Mouse (Mus musculus): ENCODE data around the gene Rnf144b. TPM values are rescaled to one million over a fixed set of nuclear protein-coding genes. Genes with fewer than 3 reads are reported as not detected.
A peak's percentile ranks its signal among the peaks of the same experiment; 100 is the strongest.

The Rnf144b gene
- polyA plus RNA-seq, 1 experiment = 0.87 TPM

DNA sequence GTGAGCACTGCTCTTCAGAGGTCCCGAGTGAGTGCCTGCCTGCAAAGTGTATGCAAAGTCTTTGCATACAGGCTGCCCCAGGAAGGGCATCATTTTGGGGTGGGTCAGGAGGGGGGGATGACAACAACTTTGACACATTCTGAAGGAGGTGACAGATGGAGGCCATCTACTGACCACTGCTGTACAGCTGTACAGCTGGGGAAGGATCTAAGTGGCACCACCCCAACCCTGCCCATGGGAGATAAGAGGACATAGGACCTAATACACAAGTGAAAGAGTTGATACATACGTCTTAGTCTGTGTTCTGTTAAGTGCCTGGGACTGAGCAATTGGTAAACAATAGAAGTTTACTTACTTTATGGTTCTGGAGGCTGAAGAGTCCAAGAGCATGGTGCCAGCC, 13.2 kb upstream of the Rnf144b start:
- no peak for TF ChIP-seq GATA1 (IDR thresholded peaks at IDR 0.05; ENCODE audit: low read length)

- TF ChIP-seq GATA1 (IDR thresholded peaks at IDR 0.05; ENCODE audit: low read length) = peak; percentile 33
These were observed 11.3 kb upstream of the Rnf144b start for GRCm38 (mm10) chr13:47111185-47111584.

- TF ChIP-seq GATA1 (IDR thresholded peaks at IDR 0.05; ENCODE audit: low read length) = no peak
These were observed 10.4 kb upstream of the Rnf144b start for GRCm38 (mm10) chr13:47112056-47112455.

DNA sequence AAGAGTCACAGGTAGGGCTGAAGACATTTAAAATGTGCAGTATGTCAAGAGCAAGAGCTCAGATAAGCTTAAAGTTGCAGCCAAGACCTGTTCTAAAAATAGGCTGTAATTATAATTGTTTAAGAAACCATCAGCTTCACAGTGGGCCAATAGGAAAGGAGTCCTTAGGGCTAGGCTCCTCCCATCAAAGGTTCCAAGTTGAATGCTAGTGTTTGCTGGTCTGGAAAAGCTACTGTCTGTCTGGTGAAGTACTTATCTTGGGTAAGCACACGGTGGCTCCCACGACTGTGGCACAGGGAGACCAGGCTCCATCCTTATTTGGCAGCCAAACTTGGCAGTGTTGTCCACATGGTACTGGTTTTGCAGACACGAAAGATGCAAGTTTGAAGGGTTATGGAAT, 9.5 kb upstream of the Rnf144b start:
- no peak for TF ChIP-seq GATA1 (IDR thresholded peaks at IDR 0.05; ENCODE audit: low read length)

GRCm38 (mm10) chr13:47116000-47116399, 6.5 kb upstream of the Rnf144b start:
- peak; percentile 64 for TF ChIP-seq GATA1 (IDR thresholded peaks at IDR 0.05; ENCODE audit: low read length)

DNA sequence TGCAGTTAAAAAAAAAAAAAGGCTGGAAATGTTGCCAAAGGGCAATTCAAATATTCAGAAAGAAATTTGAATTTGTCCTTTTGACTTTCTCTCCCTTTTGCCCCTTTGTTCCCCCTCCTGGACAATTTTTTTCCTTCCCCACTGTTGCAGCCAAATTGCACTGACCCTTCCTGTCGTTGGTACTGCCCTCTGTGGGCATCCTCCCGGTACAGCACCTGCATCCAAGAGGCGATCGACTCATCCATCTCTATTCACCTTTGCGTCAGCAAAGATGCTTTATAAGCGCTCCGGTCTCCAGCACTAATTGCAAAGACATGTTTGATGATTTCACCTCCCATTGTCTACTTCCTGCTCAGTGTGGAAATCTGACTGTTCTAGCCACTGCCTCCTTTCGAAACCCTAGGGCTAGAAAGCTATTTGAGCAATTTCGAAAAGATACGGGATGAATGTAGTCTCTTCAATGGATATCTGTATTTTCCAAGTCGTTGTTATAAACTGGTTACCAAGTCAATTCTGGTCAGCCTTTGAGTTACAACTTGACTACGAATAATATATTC, 1.0 kb upstream of the Rnf144b start:
- TF ChIP-seq GATA1 (IDR thresholded peaks at IDR 0.05; ENCODE audit: low read length) = no peak

DNA sequence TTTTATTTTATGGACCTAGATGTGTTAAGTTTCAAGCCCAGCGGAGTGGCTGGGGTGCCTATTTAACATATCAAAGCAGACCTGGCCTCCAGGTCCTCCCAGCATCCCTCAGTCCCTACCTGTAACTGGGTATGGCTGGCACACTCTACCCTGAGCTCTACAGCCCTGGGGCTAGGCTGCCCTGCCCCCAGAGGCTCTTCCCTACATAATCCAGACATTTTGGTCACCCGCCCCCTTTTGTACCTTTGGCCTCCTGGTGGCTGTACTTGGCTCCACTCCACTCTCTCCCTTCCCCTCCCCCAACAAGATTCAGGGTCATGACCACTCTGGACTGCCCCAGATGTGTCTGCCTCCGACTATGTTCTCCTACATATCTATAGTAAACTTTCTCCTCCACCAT, 2.0 kb downstream of the Rnf144b start:
- no peak for TF ChIP-seq GATA1 (IDR thresholded peaks at IDR 0.05; ENCODE audit: low read length)

DNA sequence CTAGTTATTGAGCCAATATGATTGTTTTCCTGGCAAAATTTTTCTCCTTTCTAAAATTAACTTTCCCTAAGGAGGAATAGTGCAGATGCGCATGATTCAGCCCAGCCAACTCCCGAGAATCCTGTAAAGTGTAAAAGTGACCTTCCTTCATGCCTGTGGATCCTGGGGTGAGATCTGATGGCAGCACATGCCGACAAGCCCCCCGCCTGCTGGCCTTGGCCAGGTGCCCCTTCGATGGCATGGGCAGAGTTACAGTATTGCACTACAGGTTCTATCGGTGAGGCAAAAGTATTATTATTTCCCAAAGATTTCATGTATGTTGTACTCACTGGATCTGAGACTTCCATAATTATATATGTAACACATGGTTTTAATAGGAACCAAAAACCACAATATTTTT, 2.5 kb downstream of the Rnf144b start:
- TF ChIP-seq GATA1 (IDR thresholded peaks at IDR 0.05; ENCODE audit: low read length) = no peak

- TF ChIP-seq GATA1 (IDR thresholded peaks at IDR 0.05; ENCODE audit: low read length) = no peak
These were observed 3.1 kb downstream of the Rnf144b start for GRCm38 (mm10) chr13:47125595-47125994.

DNA sequence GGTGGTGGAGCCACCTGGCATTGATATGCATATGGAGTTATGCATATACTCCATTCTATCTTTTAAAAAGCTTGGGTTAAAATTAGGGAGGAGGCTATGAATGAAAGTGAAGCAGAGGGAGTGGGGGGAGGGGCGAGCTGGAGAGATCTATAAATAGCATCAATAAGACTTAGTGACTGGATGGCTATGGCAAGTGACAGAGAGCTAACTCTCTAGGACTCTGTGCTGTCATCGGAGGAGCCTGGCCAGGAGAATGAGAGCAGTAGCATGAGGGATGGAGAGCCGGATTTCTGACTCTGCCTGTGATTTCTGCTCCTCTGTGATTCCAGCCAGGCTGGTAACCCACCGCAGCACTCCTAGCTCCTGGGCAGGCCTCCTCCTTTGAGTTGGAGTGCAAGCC, 6.6 kb downstream of the Rnf144b start:
- TF ChIP-seq GATA1 (IDR thresholded peaks at IDR 0.05; ENCODE audit: low read length) = no peak

DNA sequence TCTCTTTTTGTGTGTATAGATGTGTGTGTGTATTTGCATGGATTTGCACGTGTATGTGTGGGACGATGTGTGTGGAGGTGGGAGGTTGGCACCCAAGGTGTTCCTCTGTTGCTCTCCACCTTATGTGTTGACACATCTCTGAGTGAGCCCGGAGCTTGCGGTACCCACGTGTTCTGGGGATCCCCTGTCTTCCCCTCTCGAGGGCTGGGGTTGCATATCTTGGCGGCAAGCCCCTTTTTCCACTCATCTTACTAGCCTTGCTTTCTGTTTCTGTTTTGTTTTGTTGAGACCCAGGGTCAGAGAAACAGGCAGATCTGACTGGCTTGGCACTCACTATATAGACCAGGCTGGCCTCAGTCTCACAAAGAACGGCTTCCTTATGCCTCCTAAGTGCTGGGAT, 10.6 kb downstream of the Rnf144b start:
- TF ChIP-seq GATA1 (IDR thresholded peaks at IDR 0.05; ENCODE audit: low read length) = no peak

DNA sequence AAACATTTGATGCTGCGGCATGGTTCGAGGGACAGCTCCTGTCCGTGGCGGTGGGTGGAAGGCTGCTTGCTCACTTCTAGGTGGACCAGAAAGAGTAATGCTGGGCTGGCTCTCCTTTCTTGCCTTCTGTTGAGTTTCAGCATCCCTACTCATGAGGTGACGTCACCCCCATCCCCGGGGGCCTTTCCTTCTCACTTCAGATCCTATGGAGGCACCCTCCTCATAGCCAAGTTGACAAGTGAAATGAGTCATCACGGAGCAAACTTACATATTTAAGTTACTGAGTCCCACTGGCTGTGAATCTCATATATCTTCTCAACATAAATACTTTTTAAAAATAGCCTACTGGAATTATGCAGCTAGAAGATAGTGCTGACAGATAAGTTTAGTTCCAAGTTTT, 12.4 kb downstream of the Rnf144b start:
- no peak for TF ChIP-seq GATA1 (IDR thresholded peaks at IDR 0.05; ENCODE audit: low read length)

DNA sequence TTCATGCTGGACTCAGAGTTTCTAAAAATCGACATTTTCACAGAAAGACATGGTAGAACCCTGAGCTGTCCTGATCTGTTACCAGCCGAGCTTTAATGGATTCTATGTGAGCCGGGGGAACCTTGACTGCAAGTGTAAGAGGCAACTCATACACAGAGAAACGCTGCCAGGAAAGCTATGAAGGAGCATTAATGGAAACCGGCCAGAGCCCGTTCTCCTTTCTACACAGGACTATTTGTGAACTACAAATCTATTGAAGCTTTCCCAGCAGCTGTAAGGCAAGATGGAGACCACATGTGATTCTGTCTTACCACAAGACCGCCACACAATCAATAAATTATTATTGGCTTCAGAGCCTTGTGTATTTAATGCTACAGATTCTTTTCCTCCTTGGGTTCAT, 13.3 kb downstream of the Rnf144b start:
- no peak for TF ChIP-seq GATA1 (IDR thresholded peaks at IDR 0.05; ENCODE audit: low read length)

DNA sequence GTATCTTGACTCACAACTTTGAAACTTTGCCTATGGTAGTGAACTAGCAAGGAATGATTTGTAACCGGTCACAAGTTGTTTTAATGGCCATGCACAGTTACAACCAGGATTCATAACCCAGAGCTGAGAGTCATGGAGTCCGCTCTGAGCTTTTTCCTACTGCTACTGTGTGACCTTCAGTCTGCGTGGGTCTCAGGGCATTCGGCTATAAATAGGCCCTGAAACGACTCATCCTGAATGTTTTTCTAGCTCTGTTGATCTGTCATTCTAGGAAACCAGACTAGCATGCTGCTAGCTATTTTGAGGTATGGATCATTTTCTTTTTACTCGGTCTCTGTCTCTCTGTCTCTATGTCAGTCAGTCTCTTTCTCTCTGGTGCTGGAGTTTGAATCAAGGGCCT, 20.3 kb downstream of the Rnf144b start:
- no peak for TF ChIP-seq GATA1 (IDR thresholded peaks at IDR 0.05; ENCODE audit: low read length)

DNA sequence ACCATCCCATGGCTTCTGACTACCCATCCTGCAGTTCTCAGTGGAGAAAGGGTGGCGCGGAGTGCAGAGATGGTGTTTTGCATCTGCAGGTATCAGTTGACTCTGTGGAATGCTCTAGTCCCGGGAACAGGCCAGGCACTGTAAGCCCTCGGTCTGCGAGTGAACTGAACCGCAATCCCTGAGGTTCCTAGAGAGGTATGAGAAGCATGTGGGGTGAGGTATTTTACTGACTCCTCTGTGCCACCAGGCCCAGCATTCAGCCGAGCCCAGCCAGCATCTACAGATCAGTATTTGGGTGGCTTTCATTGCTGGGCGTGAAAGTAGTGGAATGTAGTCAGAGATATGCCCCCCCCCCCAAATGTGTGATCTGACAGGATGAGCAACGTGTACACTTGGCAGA, 23.5 kb downstream of the Rnf144b start:
- TF ChIP-seq GATA1 (IDR thresholded peaks at IDR 0.05; ENCODE audit: low read length) = no peak

DNA sequence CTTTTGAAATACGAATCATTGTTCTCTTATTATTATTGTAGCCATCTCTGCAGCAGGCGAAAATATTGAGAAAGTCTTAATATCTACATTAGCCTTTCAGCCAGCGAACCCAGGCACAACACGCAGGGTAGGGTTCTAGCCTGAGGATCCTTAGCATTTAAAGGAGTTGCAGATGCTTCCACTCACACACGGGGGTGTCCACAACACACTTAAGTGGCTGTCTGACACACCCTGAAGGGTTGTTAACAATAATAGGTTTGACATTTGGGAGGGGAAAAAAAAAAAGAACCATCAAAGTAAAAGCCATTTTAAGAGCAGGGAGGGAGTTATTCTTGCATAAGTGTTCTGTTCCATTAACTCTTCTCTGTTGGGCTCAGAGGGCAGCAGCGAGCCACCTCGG, 23.9 kb downstream of the Rnf144b start:
- TF ChIP-seq GATA1 (IDR thresholded peaks at IDR 0.05; ENCODE audit: low read length) = no peak

DNA sequence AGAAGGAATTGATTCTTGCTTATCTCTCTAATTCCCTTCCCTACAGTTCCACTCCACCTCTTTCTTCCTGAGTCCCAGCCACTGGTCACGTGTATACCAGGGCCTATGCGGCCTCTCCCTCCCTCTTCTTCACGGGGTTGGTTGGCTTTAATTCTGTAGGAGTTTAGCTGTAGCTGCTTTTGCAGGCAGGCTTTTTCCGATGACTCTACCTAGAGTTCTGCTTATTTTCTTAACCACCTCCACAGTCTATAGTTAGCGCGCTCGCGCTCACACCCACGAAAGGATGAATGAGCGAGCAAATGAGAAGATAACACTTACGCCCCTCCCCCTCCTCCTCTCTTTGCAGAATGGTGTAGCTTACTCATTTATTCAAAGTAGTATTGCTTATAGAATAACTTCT, 26.1 kb downstream of the Rnf144b start:
- TF ChIP-seq GATA1 (IDR thresholded peaks at IDR 0.05; ENCODE audit: low read length) = no peak

DNA sequence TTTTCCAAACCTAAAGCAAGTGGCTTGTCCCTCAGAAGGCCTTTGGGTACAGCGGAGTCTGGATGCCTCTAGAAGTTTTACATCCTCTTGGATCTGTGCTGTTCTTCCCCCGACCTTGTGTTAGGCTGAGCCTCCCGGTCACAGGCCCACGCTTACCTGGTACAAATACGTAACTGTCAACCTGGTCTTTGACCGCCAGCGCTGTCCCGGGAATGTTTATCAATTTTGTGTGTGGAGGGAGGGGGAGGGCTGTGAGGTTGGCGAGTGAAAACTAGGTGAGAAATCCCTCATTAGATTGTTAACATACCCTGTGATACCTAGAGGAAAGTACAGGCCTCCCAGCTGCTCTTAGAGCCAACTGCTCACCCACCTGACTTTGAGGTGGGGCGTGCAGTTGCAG, 27.5 kb downstream of the Rnf144b start:
- TF ChIP-seq GATA1 (IDR thresholded peaks at IDR 0.05; ENCODE audit: low read length) = no peak
